Comparison of ENCODE assay signal across 14 mouse cellular contexts in genomic region chr9:79608062-79608531, GRCm38 (mm10).
DNase-seq lines count a peak whose midpoint lies in the region; ATAC-seq and TF ChIP-seq lines count a peak whose summit lies in the region.
"Had no signal": no experiment of that assay in that cellular context is flagged by ENCODE, and none has a peak within 500 bp of the region (broad histone marks: within the 10 kb centered on the region; RNA-seq: fewer than 3 reads in every experiment).

No protein-coding gene starts in this region.

- no peak overlapping the region for H3K4me2 ChIP-seq in forebrain, embryonic 16.5 days (ENCODE audit: low read length)
- H3K4me2 ChIP-seq in forebrain, embryonic 15.5 days (replicated peaks): no peak overlapping the region
- no peak overlapping the region for H3K4me2 ChIP-seq in lung, embryonic 14.5 days
- 0 out of 2 replicates have a peak overlapping the region, but pooled peaks have one; percentile 22 for H3K4me2 ChIP-seq in intestine, embryonic 14.5 days (ENCODE audit: low read length)
- H3K4me2 ChIP-seq in stomach, embryonic 14.5 days (replicated peaks; ENCODE audit: low read depth, low read length): no peak overlapping the region
- H3K4me2 ChIP-seq: hindbrain, embryonic 12.5 days; limb, embryonic 12.5 days had no signal

- TF ChIP-seq CTCF in lung, embryonic 14.5 days (IDR thresholded peaks at IDR 0.05; ENCODE audit: low read depth): peak; percentile 33; the same call in 1 of the 2 replicates
- TF ChIP-seq CTCF in lung, adult 2 months (IDR thresholded peaks at IDR 0.05; ENCODE audit: insufficient read depth, low read length): no peak

- H3K9ac ChIP-seq in forebrain, embryonic 16.5 days (replicated peaks; ENCODE audit: low read depth, low read length): no peak overlapping the region
- no peak overlapping the region for H3K9ac ChIP-seq in forebrain, embryonic 15.5 days (replicated peaks)
- no peak overlapping the region for H3K9ac ChIP-seq in lung, embryonic 14.5 days
- no peak overlapping the region for H3K9ac ChIP-seq in intestine, embryonic 14.5 days (ENCODE audit: low read length)
- no peak overlapping the region for H3K9ac ChIP-seq in stomach, embryonic 14.5 days (replicated peaks; ENCODE audit: low read depth, low read length)
- H3K9ac ChIP-seq: hindbrain, embryonic 12.5 days; limb, embryonic 12.5 days had no signal

- no peak overlapping the region for H3K27ac ChIP-seq in forebrain, embryonic 16.5 days (ENCODE audit: low read length)
- no peak overlapping the region for H3K27ac ChIP-seq in forebrain, embryonic 15.5 days (replicated peaks)
- H3K27ac ChIP-seq in lung, embryonic 14.5 days (ENCODE audit: low read depth): peak overlapping the region; percentile 79; the same call in 1 of the 2 replicates
- peak overlapping the region; percentile 75 for H3K27ac ChIP-seq in intestine, embryonic 14.5 days (ENCODE audit: low read depth)
- H3K27ac ChIP-seq in stomach, embryonic 14.5 days (ENCODE audit: low read length): peak overlapping the region; percentile 84
- H3K27ac ChIP-seq: heart, adult 2 months; hindbrain, embryonic 12.5 days; limb, embryonic 12.5 days had no signal

- no peak overlapping the region for H3K4me3 ChIP-seq in forebrain, embryonic 16.5 days (replicated peaks; ENCODE audit: low read length)
- H3K4me3 ChIP-seq in forebrain, embryonic 15.5 days: no peak overlapping the region
- H3K4me3 ChIP-seq in lung, embryonic 14.5 days (ENCODE audit: low read depth, low read length): no peak overlapping the region
- no peak overlapping the region for H3K4me3 ChIP-seq in lung, adult 2 months (replicated peaks; ENCODE audit: extremely low read depth, low read depth, low read length)
- H3K4me3 ChIP-seq in intestine, embryonic 14.5 days (ENCODE audit: low read depth, low read length): no peak overlapping the region
- H3K4me3 ChIP-seq in stomach, embryonic 14.5 days (ENCODE audit: low read depth, low read length): no peak overlapping the region
- H3K4me3 ChIP-seq: heart, adult 2 months; hindbrain, embryonic 12.5 days; limb, embryonic 12.5 days; megakaryocyte, embryonic 14.5 days had no signal

- peak; percentile 84 for DNase-seq in lung, embryonic 14.5 days
- DNase-seq in lung, adult 2 months: no peak
- no peak for DNase-seq in intestine, embryonic 14.5 days (ENCODE audit: low spot score)
- no peak for DNase-seq in layer of hippocampus, adult 11-12 months (ENCODE audit: low spot score)
- DNase-seq: adrenal gland, adult 2 months; heart, adult 2 months; right cerebral cortex, adult 18-20 months had no signal

- H3K36me3 ChIP-seq in forebrain, embryonic 16.5 days (ENCODE audit: control insufficient read depth, insufficient read depth): no peaks in the 10 kb centered on the region
- no peaks in the 10 kb centered on the region for H3K36me3 ChIP-seq in forebrain, embryonic 15.5 days
- H3K36me3 ChIP-seq in lung, embryonic 14.5 days (ENCODE audit: insufficient read depth): no peaks in the 10 kb centered on the region
- peaks cover 8% of the 10 kb centered on the region; the same call in 1 of the 2 replicates for H3K36me3 ChIP-seq in intestine, embryonic 14.5 days (ENCODE audit: control insufficient read depth, insufficient read depth, low read length)
- H3K36me3 ChIP-seq in stomach, embryonic 14.5 days (ENCODE audit: control insufficient read depth, insufficient read depth, low read length): 0 out of 2 replicates have a peak, but pooled peaks cover 2% of the 10 kb centered on the region
- H3K36me3 ChIP-seq: hindbrain, embryonic 12.5 days had no signal

- WGBS in forebrain, embryonic 16.5 days: 52% methylated on average over 4 of the region's 4 CpGs
- WGBS in forebrain, embryonic 15.5 days: 53% methylated on average over 4 of the region's 4 CpGs
- 35% methylated on average over 4 of the region's 4 CpGs for WGBS in lung, embryonic 14.5 days
- 49% methylated on average over 4 of the region's 4 CpGs for WGBS in lung, adult 2 months
- WGBS in intestine, embryonic 14.5 days: 25% methylated on average over 4 of the region's 4 CpGs
- WGBS in stomach, embryonic 14.5 days: 37% methylated on average over 4 of the region's 4 CpGs

- no peaks in the 10 kb centered on the region for H3K9me3 ChIP-seq in forebrain, embryonic 16.5 days (ENCODE audit: control insufficient read depth, low read length)
- no peaks in the 10 kb centered on the region for H3K9me3 ChIP-seq in forebrain, embryonic 15.5 days
- H3K9me3 ChIP-seq in lung, embryonic 14.5 days (ENCODE audit: low read depth, low read length): no peaks in the 10 kb centered on the region
- H3K9me3 ChIP-seq in intestine, embryonic 14.5 days (ENCODE audit: control insufficient read depth, low read length): no peaks in the 10 kb centered on the region
- no peaks in the 10 kb centered on the region for H3K9me3 ChIP-seq in stomach, embryonic 14.5 days (ENCODE audit: control insufficient read depth, low read depth, low read length)
- H3K9me3 ChIP-seq: hindbrain, embryonic 12.5 days; limb, embryonic 12.5 days; megakaryocyte, embryonic 14.5 days had no signal

- H3K27me3 ChIP-seq in forebrain, embryonic 16.5 days (replicated peaks; ENCODE audit: control insufficient read depth, insufficient read depth, low read length): no peaks in the 10 kb centered on the region
- no peaks in the 10 kb centered on the region; the same call in 1 of the 2 replicates for H3K27me3 ChIP-seq in forebrain, embryonic 15.5 days
- H3K27me3 ChIP-seq in lung, embryonic 14.5 days (ENCODE audit: insufficient read depth, low read length): no peaks in the 10 kb centered on the region
- H3K27me3 ChIP-seq in intestine, embryonic 14.5 days (replicated peaks; ENCODE audit: control insufficient read depth, insufficient read depth, low read length): no peaks in the 10 kb centered on the region
- H3K27me3 ChIP-seq in stomach, embryonic 14.5 days (ENCODE audit: control insufficient read depth, insufficient read depth, low read length): no peaks in the 10 kb centered on the region
- H3K27me3 ChIP-seq: limb, embryonic 12.5 days; megakaryocyte, embryonic 14.5 days had no signal

- ATAC-seq in forebrain, embryonic 16.5 days: 0 out of 2 replicates have a peak, but pooled peaks have one; percentile 8
- no peak for ATAC-seq in forebrain, embryonic 15.5 days (replicated peaks)
- ATAC-seq in lung, embryonic 14.5 days (ENCODE audit: insufficient read depth): peak; percentile 91
- ATAC-seq in intestine, embryonic 14.5 days (replicated peaks; ENCODE audit: low FRiP score, low TSS enrichment, low read depth): peak; percentile 55
- ATAC-seq in stomach, embryonic 14.5 days (ENCODE audit: insufficient number of reproducible peaks, insufficient read depth, low FRiP score, low read depth): peak; percentile 68
- ATAC-seq in erythroblast, adult 5-6 weeks (replicated peaks; ENCODE audit: low FRiP score, poor library complexity, severe bottlenecking): no peak

- peaks cover 6% of the 10 kb centered on the region for H3K4me1 ChIP-seq in forebrain, embryonic 16.5 days (replicated peaks; ENCODE audit: control insufficient read depth, insufficient read depth, low read length)
- H3K4me1 ChIP-seq in forebrain, embryonic 15.5 days: peaks cover 9% of the 10 kb centered on the region
- peaks cover 11% of the 10 kb centered on the region; the same call in 1 of the 2 replicates for H3K4me1 ChIP-seq in lung, embryonic 14.5 days (ENCODE audit: insufficient read depth)
- no peaks in the 10 kb centered on the region; the same call in none of the 2 replicates for H3K4me1 ChIP-seq in lung, adult 2 months (ENCODE audit: control insufficient read depth, insufficient read depth, low read length)
- H3K4me1 ChIP-seq in intestine, embryonic 14.5 days (replicated peaks; ENCODE audit: control insufficient read depth, insufficient read depth, low read length): peaks cover 8% of the 10 kb centered on the region
- peaks cover 16% of the 10 kb centered on the region; the same call in 1 of the 2 replicates for H3K4me1 ChIP-seq in stomach, embryonic 14.5 days (ENCODE audit: control insufficient read depth, insufficient read depth, low read length)
- H3K4me1 ChIP-seq: hindbrain, embryonic 12.5 days had no signal

- TF ChIP-seq POLR2A in lung, adult 2 months (IDR thresholded peaks at IDR 0.05; ENCODE audit: borderline replicate concordance, extremely low read depth, low read depth, low read length): no peak

Comparison
In these comparisons a context has a peak if more than half of its experiments do, and no peak if none do; other contexts are left out.
1. ATAC-seq: peak in forebrain, embryonic 16.5 days (single experiment), lung, embryonic 14.5 days (single experiment), intestine, embryonic 14.5 days (single experiment) and stomach, embryonic 14.5 days (single experiment); none in forebrain, embryonic 15.5 days (single experiment) and erythroblast, adult 5-6 weeks (single experiment).
2. H3K27ac ChIP-seq: peak in lung, embryonic 14.5 days (single experiment), intestine, embryonic 14.5 days (single experiment) and stomach, embryonic 14.5 days (single experiment); none in forebrain, embryonic 16.5 days (single experiment) and forebrain, embryonic 15.5 days (single experiment).